Mouse (Mus musculus): ENCODE measurements at regions not wholly inside any gene's neighbourhood (a gene's known extent, or its start where the extent isn't known, plus 50 kb on each side); places are given as distances from the start of the nearest gene placed in this dataset.

GRCm38 (mm10) chr2:11363061-11363464, 190.8 kb downstream of the Pfkfb3 start:
- in situ Hi-C loops (cut with MboI, MseI): no loop called here

- in situ Hi-C loops (cut with MboI, MseI): no loop called here
Observed at GRCm38 (mm10) chr2:11362205-11362994, 190.5 kb downstream of the Prkcq start.

GRCm38 (mm10) chr2:11359280-11359679, 187.4 kb downstream of the Prkcq start:
- in situ Hi-C loops (cut with MboI, MseI): no loop called here

GRCm38 (mm10) chr2:11356714-11357113, 184.8 kb downstream of the Prkcq start:
- in situ Hi-C loops (cut with MboI, MseI): no loop called here

GRCm38 (mm10) chr2:11355594-11355993, 183.7 kb downstream of the Prkcq start:
- in situ Hi-C loops (cut with MboI, MseI): no loop called here
